Mouse (Mus musculus) erythroblast, embryonic 14.5 days (primary cell): Measurements from ENCODE around the gene Rbpjl.

Experiments used
- GATA1 ChIP-seq: IDR thresholded peaks from 2 replicates; pipeline ENCODE4 v1.6.1; 2012; ENCODE audit warnings: low read length, inconsistent platforms, mixed read lengths
- TAL1 ChIP-seq: IDR thresholded peaks from 3 replicates; pipeline ENCODE4 v1.6.1; 2012; ENCODE audit warnings: low read length, inconsistent platforms, mixed read lengths

DNA sequence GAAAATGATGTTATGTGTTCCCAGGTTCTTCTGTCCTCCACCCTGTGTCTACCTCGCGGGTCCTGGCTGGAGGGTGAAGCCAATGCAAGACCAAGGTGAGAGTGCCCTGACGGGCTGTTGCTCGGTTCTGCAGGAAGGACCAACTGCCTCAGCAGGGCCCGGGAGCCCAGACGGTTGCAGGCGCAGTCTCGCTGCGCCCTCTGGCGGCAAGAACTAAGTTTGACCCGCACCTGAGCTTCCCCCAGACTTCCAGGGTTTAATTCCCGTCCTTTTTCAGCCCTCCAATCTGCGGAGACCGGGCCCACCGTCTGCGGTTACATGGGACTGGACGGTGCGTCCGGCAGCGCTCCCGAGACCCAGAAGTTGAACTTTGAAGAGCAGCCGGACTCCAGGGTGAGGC, 4.8 kb downstream of the Rbpjl start:
- TF ChIP-seq GATA1 (no peak), TAL1 (no peak)
